Mouse (Mus musculus) limb, embryonic 13.5 days (tissue): ENCODE measurements at regions not wholly inside any gene's neighbourhood (a gene's known extent, or its start where the extent isn't known, plus 50 kb on each side); places are given as distances from the start of the nearest gene placed in this dataset.

Experiments used
- ATAC-seq: fragments of 200-750 bp; cut with Nextera tagmentation; 2 replicates; pipeline ENCODE4 v1.8.0; 2017; ENCODE audit warnings: low read depth, moderate number of reproducible peaks, moderate TSS enrichment; ENCODE audit not compliant: low FRiP score
- H3K27ac ChIP-seq: fragments of 300-500 bp; sonication (generic); 2 replicates; pipeline ENCODE4 v1.5.1; 2015; ENCODE audit warnings: inconsistent platforms, mild to moderate bottlenecking, moderate library complexity
- H3K27me3 ChIP-seq: fragments of 300-500 bp; sonication (generic); 2 replicates; pipeline ENCODE4 v1.6.1; 2015; ENCODE audit warnings: mild to moderate bottlenecking, inconsistent platforms
- H3K36me3 ChIP-seq: fragments of 300-500 bp; sonication (generic); 2 replicates; pipeline ENCODE4 v1.6.1; 2015; ENCODE audit warnings: inconsistent platforms, mild to moderate bottlenecking, moderate library complexity
- H3K4me1 ChIP-seq: fragments of 300-500 bp; sonication (generic); 2 replicates; pipeline ENCODE4 v1.6.1; 2015; ENCODE audit warnings: inconsistent platforms
- H3K4me2 ChIP-seq: fragments of 300-500 bp; sonication (generic); replicated peaks from 2 replicates; pipeline ENCODE4 v1.6.1; 2015; ENCODE audit warnings: inconsistent platforms, mild to moderate bottlenecking, moderate library complexity
- H3K4me3 ChIP-seq: fragments of 300-500 bp; sonication (generic); 2 replicates; pipeline ENCODE4 v1.5.1; 2015; ENCODE audit warnings: moderate library complexity, mild to moderate bottlenecking, inconsistent platforms
- H3K9ac ChIP-seq: fragments of 300-500 bp; sonication (generic); 2 replicates; pipeline ENCODE4 v1.6.1; 2015; ENCODE audit warnings: mild to moderate bottlenecking, inconsistent platforms
- H3K9me3 ChIP-seq: fragments of 300-500 bp; sonication (generic); 2 replicates; pipeline ENCODE4 v1.6.1; 2016; ENCODE audit warnings: inconsistent platforms
- WGBS: fragments of 180-500 bp; shearing (Covaris S2); methylation state at CpG from one replicate; pipeline ENCODE4 v1.1.7; 2015; 5-methylcytosine and 5-hydroxymethylcytosine counted together

- H3K27ac ChIP-seq: no peak overlapping the region
- no peak overlapping the region for H3K4me2 ChIP-seq
- peaks cover 16% of the 10 kb centered on the region; the same call in 1 of the 2 replicates for H3K27me3 ChIP-seq
- ATAC-seq: no peak
- H3K4me1 ChIP-seq: peaks cover 33% of the 10 kb centered on the region
- WGBS: 97% methylated on average over 1 of the region's 1 CpGs
- H3K4me3 ChIP-seq: no peak overlapping the region
- H3K9me3 ChIP-seq: no peaks in the 10 kb centered on the region
- no peaks in the 10 kb centered on the region for H3K36me3 ChIP-seq
- no peak overlapping the region for H3K9ac ChIP-seq
Measured at GRCm38 (mm10) chr12:106674741-106675140, 664.7 kb downstream of the Vrk1 start.

DNA sequence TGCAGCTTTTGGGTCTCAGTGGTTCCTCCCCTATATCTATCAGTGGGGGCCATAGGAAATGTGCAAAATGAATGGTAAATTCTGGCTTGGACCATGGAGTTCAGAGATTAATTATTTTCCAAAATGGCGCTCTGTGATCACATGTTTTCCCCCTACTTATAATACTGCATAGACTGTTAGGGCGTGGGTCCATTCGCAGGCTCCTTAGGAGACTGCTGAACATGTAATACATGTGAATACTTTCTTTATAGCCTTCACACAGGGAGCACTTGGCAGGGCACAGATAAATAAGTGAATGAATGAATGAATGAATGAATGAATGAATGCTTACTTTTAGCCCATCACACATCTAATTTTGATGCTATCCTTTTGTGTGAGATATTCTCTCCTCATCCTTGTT lies 666.1 kb downstream of the Vrk1 start:
- 0 out of 2 replicates have a peak, but pooled peaks have one; percentile 55 for ATAC-seq
- no peaks in the 10 kb centered on the region for H3K36me3 ChIP-seq
- H3K4me2 ChIP-seq: no peak overlapping the region

DNA sequence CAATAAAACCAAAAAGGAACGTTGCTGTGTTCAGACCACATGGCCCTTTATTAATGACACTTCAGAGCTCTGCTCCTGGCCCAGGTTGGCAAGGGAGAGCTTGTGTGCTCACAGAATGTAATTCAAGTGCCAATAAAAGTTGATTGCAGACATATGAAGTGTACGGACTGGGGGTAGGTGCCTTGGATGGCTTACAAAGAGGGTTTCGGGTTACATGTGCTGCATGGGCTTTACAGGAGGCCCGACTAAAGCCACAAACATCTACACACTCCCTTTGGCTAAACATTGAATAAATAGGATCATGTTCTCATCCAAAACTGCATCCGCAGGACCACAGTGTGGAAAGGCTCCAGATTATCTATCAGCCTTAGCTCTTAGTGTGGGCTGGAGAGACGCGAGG lies 666.5 kb downstream of the Vrk1 start:
- no peak overlapping the region for H3K4me2 ChIP-seq
- H3K4me1 ChIP-seq: peaks cover 33% of the 10 kb centered on the region
- no peak overlapping the region for H3K9ac ChIP-seq
- peaks cover 16% of the 10 kb centered on the region; the same call in 1 of the 2 replicates for H3K27me3 ChIP-seq
- H3K27ac ChIP-seq: no peak overlapping the region
- H3K4me3 ChIP-seq: no peak overlapping the region
- ATAC-seq: peak; percentile 89
- no peaks in the 10 kb centered on the region for H3K9me3 ChIP-seq
- no peaks in the 10 kb centered on the region for H3K36me3 ChIP-seq
- 12% methylated on average over 7 of the region's 7 CpGs for WGBS

More for the DNA sequence above, 666.1 kb downstream of the Vrk1 start:
- Histone ChIP-seq H3K4me3 (no peak overlapping the region), H3K27me3 (peaks cover 16% of the 10 kb centered on the region; the same call in 1 of the 2 replicates), H3K4me1 (peaks cover 33% of the 10 kb centered on the region), H3K9me3 (no peaks in the 10 kb centered on the region), H3K27ac (peak overlapping the region; percentile 23; the same call in 1 of the 2 replicates), H3K9ac (no peak overlapping the region)
- WGBS: 62% methylated on average over 3 of the region's 3 CpGs

DNA sequence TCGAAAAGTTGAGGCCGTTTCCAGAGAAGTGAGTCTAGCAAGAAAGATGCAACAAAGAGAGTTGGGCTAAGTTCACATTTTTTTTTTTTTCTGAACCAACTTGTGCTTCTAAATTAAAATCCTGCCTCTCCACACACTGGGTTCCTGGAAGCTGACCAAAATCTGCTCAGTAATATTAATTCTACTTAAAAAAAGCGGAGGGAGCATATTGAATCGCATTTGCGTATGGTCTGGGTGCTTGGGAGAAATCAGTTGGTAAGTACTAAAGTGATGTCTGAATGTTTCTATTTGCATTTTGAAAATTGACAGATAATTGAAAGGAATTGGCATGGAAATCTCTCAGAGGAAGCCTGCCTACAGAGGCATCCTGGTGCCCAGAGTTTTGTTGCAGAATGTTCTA lies 676.0 kb downstream of the Vrk1 start:
- peaks cover 3% of the 10 kb centered on the region; the same call in 1 of the 2 replicates for H3K27me3 ChIP-seq
- WGBS: 70% methylated on average over 5 of the region's 5 CpGs
- no peak for ATAC-seq
- no peak overlapping the region for H3K27ac ChIP-seq
- H3K9me3 ChIP-seq: no peaks in the 10 kb centered on the region
- H3K4me3 ChIP-seq: no peak overlapping the region
- no peaks in the 10 kb centered on the region for H3K36me3 ChIP-seq
- no peak overlapping the region for H3K4me2 ChIP-seq
- H3K9ac ChIP-seq: no peak overlapping the region
- H3K4me1 ChIP-seq: peaks cover 23% of the 10 kb centered on the region

DNA sequence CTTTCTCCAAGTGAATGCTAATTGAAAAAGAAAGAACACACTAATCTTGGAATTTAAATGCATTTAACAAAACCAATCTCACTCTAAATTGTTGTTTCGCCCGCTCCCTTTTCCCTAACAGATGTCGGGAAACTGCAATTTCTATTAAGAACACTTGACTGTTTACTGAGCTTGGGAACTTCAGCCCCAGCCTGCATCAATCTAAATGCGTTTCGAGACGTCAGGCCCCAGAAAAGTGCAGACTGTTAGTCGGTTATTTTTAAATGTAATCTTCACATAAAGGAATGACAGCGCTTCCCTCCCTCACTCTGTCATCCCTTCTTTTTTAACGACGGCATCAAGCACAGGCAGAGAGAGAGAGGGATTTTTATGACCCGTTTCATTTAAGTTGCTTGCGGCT lies 677.7 kb downstream of the Vrk1 start:
- H3K4me2 ChIP-seq: peak overlapping the region; percentile 51
- H3K27me3 ChIP-seq: peaks cover 3% of the 10 kb centered on the region; the same call in 1 of the 2 replicates
- H3K4me3 ChIP-seq: peak overlapping the region; percentile 9; the same call in 1 of the 2 replicates
- H3K9me3 ChIP-seq: no peaks in the 10 kb centered on the region
- H3K9ac ChIP-seq: no peak overlapping the region
- WGBS: 9% methylated on average over 12 of the region's 12 CpGs
- no peaks in the 10 kb centered on the region for H3K36me3 ChIP-seq
- ATAC-seq: no peak
- no peak overlapping the region for H3K27ac ChIP-seq
- peaks cover 23% of the 10 kb centered on the region for H3K4me1 ChIP-seq

- Histone ChIP-seq H3K4me3 (peak overlapping the region; percentile 9; the same call in 1 of the 2 replicates), H3K27me3 (peaks cover 3% of the 10 kb centered on the region; the same call in 1 of the 2 replicates), H3K4me2 (peak overlapping the region; percentile 51), H3K36me3 (no peaks in the 10 kb centered on the region), H3K27ac (no peak overlapping the region), H3K9me3 (no peaks in the 10 kb centered on the region), H3K9ac (no peak overlapping the region), H3K4me1 (peaks cover 23% of the 10 kb centered on the region)
- ATAC-seq: no peak
- 39% methylated on average over 17 of the region's 17 CpGs for WGBS
Measured at GRCm38 (mm10) chr12:106688156-106688740, 678.2 kb downstream of the Vrk1 start.

DNA sequence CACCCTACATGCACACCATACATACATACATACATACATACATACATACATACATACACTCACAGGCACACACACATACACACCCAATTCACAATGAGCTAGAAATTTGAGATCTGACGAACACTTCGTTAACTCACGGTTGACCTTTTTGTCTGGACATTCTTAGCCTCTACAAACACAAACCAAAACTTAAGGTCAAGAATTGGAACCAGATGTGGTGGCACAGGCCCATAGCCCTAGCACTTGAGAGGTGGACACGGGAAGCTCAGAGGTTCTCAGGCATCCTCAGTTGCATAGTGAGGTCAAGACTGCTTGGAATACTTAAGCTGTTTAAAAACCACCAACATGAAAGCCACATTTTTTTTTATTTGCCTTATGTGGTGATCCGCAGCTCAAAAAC lies 692.9 kb downstream of the Vrk1 start:
- H3K27ac ChIP-seq: no peak overlapping the region
- ATAC-seq: no peak
- 40% methylated on average over 5 of the region's 5 CpGs for WGBS
- H3K36me3 ChIP-seq: no peaks in the 10 kb centered on the region
- H3K9me3 ChIP-seq: no peaks in the 10 kb centered on the region
- H3K9ac ChIP-seq: no peak overlapping the region
- no peak overlapping the region for H3K4me2 ChIP-seq
- H3K4me3 ChIP-seq: no peak overlapping the region
- H3K4me1 ChIP-seq: no peaks in the 10 kb centered on the region
- no peaks in the 10 kb centered on the region for H3K27me3 ChIP-seq

GRCm38 (mm10) chr12:106721271-106722009 lies 711.4 kb downstream of the Vrk1 start:
- H3K27me3 ChIP-seq: peaks cover 12% of the 10 kb centered on the region; the same call in 1 of the 2 replicates
- no peak overlapping the region for H3K9ac ChIP-seq
- ATAC-seq: no peak
- peaks cover 10% of the 10 kb centered on the region; the same call in 1 of the 2 replicates for H3K4me1 ChIP-seq
- no peaks in the 10 kb centered on the region for H3K36me3 ChIP-seq
- no peak overlapping the region for H3K4me2 ChIP-seq
- H3K4me3 ChIP-seq: no peak overlapping the region
- H3K27ac ChIP-seq: no peak overlapping the region
- no peaks in the 10 kb centered on the region for H3K9me3 ChIP-seq
- WGBS: 46% methylated on average over 9 of the region's 9 CpGs

DNA sequence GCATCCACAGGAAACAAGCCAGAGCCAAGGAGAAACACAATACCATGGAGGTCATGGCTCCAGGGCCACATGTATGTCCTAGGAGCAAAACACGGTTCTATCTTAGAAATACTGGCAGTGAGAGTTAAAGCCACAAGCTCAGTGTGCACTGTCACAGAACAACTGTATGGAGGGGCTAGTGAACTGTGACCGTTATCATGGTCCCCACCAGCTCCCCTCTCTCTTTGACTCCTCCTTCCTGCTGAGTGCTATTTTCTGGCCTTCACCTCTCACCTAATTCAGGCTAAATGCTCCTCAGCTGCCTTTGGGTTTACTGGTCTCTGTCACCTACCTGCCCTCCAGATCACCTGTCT lies 712.0 kb downstream of the Vrk1 start:
- 68% methylated on average over 2 of the region's 2 CpGs for WGBS
- H3K27ac ChIP-seq: no peak overlapping the region

DNA sequence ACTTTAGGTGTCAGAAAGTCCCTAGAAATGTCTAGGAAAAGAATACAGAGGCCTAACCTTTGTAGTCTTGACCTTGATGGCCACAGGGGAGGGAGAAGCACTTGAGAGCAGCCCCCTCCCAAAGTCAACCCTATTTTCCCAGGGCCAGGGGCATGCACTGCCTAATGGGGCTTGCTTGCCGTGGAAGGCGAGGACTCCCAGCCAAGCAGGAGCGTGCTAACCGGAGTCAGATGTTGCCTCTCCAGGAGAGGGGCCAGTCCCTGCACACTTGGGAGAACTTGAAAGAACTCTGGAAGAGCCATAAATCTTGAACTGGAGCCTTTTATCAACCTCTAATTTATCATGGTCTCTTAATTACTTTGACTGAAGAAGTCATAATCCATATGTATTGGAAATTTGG lies 712.7 kb downstream of the Vrk1 start:
- Histone ChIP-seq H3K9ac (no peak overlapping the region), H3K9me3 (no peaks in the 10 kb centered on the region), H3K27me3 (peaks cover 18% of the 10 kb centered on the region; the same call in 1 of the 2 replicates), H3K36me3 (no peaks in the 10 kb centered on the region), H3K4me1 (peaks cover 10% of the 10 kb centered on the region; the same call in 1 of the 2 replicates), H3K27ac (no peak overlapping the region), H3K4me2 (no peak overlapping the region), H3K4me3 (no peak overlapping the region)
- 26% methylated on average over 4 of the region's 4 CpGs for WGBS
- ATAC-seq: no peak

More for the DNA sequence above, 712.0 kb downstream of the Vrk1 start:
- Histone ChIP-seq H3K4me1 (peaks cover 10% of the 10 kb centered on the region; the same call in 1 of the 2 replicates), H3K4me2 (no peak overlapping the region), H3K9me3 (no peaks in the 10 kb centered on the region), H3K9ac (no peak overlapping the region), H3K27me3 (peaks cover 15% of the 10 kb centered on the region; the same call in 1 of the 2 replicates), H3K4me3 (no peak overlapping the region), H3K36me3 (no peaks in the 10 kb centered on the region)
- no peak for ATAC-seq

DNA sequence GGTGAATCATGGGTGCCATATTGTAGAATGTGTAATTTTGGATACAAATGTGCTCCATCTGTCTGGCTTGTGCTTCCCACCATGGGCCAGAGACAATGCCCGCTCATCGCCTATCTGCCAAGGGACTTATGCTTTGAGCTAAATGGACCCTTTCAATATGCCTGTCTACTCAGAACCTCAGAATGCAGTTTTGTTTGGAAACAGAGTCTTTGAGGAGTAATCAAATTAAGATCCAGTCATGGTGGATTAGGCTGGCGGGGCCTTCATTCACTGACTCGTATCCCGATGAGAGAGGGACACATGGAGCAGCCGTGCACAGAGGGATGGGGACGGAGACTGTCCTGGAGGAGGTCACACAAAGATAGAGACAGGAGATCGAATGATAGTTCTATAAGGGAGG lies 716.9 kb downstream of the Vrk1 start:
- peaks cover 21% of the 10 kb centered on the region for H3K4me1 ChIP-seq
- no peaks in the 10 kb centered on the region for H3K36me3 ChIP-seq
- WGBS: 95% methylated on average over 8 of the region's 8 CpGs
- no peaks in the 10 kb centered on the region for H3K9me3 ChIP-seq
- no peak for ATAC-seq
- H3K4me3 ChIP-seq: no peak overlapping the region
- H3K4me2 ChIP-seq: no peak overlapping the region
- H3K27me3 ChIP-seq: peaks cover 22% of the 10 kb centered on the region; the same call in 1 of the 2 replicates
- H3K9ac ChIP-seq: no peak overlapping the region
- H3K27ac ChIP-seq: no peak overlapping the region

GRCm38 (mm10) chr12:106727486-106727885 lies 717.5 kb downstream of the Vrk1 start:
- Histone ChIP-seq H3K4me1 (peaks cover 23% of the 10 kb centered on the region), H3K9me3 (no peaks in the 10 kb centered on the region), H3K27me3 (peaks cover 18% of the 10 kb centered on the region; the same call in 1 of the 2 replicates), H3K4me2 (no peak overlapping the region), H3K27ac (no peak overlapping the region), H3K4me3 (no peak overlapping the region), H3K36me3 (no peaks in the 10 kb centered on the region), H3K9ac (no peak overlapping the region)
- WGBS: 90% methylated on average over 3 of the region's 3 CpGs
- ATAC-seq: no peak
